Mouse (Mus musculus): ENCODE measurements around the gene Prune1. TPM values are rescaled to one million over a fixed set of nuclear protein-coding genes. Genes with fewer than 3 reads are reported as not detected.
"Not testable (repeated sequence)": the region's sequence is repeated elsewhere in the genome, so short reads cannot be mapped to it uniquely, and the experiment has no call there.

Prune1 gene
- polyA plus RNA-seq, 1 experiment from 2014 or later = 25.7 TPM

- H3K4me3 ChIP-seq = peak overlapping the region; percentile 72
- no peak for ATAC-seq (ENCODE audit: insufficient number of reproducible peaks, insufficient read depth, low FRiP score, low TSS enrichment)
- H3K27ac ChIP-seq = peak overlapping the region; percentile 99
- no peaks in the 10 kb centered on the region for H3K9me3 ChIP-seq
- peaks cover 35% of the 10 kb centered on the region for H3K36me3 ChIP-seq
- H3K27me3 ChIP-seq = no peaks in the 10 kb centered on the region
- H3K9ac ChIP-seq = peak overlapping the region; percentile 92; the same call in 1 of the 2 replicates
- peak overlapping the region; percentile 63 for H3K4me2 ChIP-seq (replicated peaks)
- peaks cover 12% of the 10 kb centered on the region for H3K4me1 ChIP-seq
- 76% methylated on average over 6 of the region's 6 CpGs for WGBS
Observed at GRCm38 (mm10) chr3:95218466-95219137, 63.3 kb downstream of the Prune1 start.

- Histone ChIP-seq H3K4me3 (peak within 1 kb of the TSS; percentile 72), H3K36me3 (peaks cover 26% of the 10 kb centered on the region)
- under 1% methylated on average over 56 of the region's 56 CpGs for WGBS
Observed at GRCm38 (mm10) chr3:95217255-95218134, 64.4 kb downstream of the Prune1 start, which contains the start of gene Gabpb2. TSS of gene Gabpb2 (minus strand) at chr3:95217916.

GRCm38 (mm10) chr3:95216655-95217254 lies 65.1 kb downstream of the Prune1 start:
- WGBS = 15% methylated on average over 4 of the region's 4 CpGs
- H3K9me3 ChIP-seq = no peaks in the 10 kb centered on the region
- no peak for ATAC-seq (ENCODE audit: insufficient number of reproducible peaks, insufficient read depth, low FRiP score, low TSS enrichment)
- H3K9ac ChIP-seq = peak overlapping the region; percentile 92
- peak overlapping the region; percentile 63 for H3K4me2 ChIP-seq (replicated peaks)
- H3K4me1 ChIP-seq = peaks cover 12% of the 10 kb centered on the region
- peaks cover 26% of the 10 kb centered on the region for H3K36me3 ChIP-seq
- H3K27ac ChIP-seq = peak overlapping the region; percentile 99
- peak overlapping the region; percentile 72 for H3K4me3 ChIP-seq
- H3K27me3 ChIP-seq = no peaks in the 10 kb centered on the region

More at GRCm38 (mm10) chr3:95217255-95218134, 64.4 kb downstream of the Prune1 start, which contains the start of gene Gabpb2:
- H3K9ac ChIP-seq = peak within 1 kb of the TSS; percentile 92
- peaks cover 12% of the 10 kb centered on the region for H3K4me1 ChIP-seq
- no peaks in the 10 kb centered on the region for H3K27me3 ChIP-seq
- peak within 1 kb of the TSS; percentile 63 for H3K4me2 ChIP-seq (replicated peaks)
- H3K27ac ChIP-seq = peak within 1 kb of the TSS; percentile 99
- peak; percentile 93 for ATAC-seq (ENCODE audit: insufficient number of reproducible peaks, insufficient read depth, low FRiP score, low TSS enrichment)
- no peaks in the 10 kb centered on the region for H3K9me3 ChIP-seq

GRCm38 (mm10) chr3:95213609-95213975 lies 68.3 kb downstream of the Prune1 start:
- peaks cover 12% of the 10 kb centered on the region for H3K4me1 ChIP-seq
- no peak overlapping the region for H3K9ac ChIP-seq
- no peaks in the 10 kb centered on the region for H3K9me3 ChIP-seq
- no peak for ATAC-seq (ENCODE audit: insufficient number of reproducible peaks, insufficient read depth, low FRiP score, low TSS enrichment)
- peaks cover 19% of the 10 kb centered on the region for H3K36me3 ChIP-seq
- H3K4me2 ChIP-seq (replicated peaks) = no peak overlapping the region
- 93% methylated on average over 1 of the region's 1 CpGs for WGBS
- H3K27ac ChIP-seq = no peak overlapping the region
- H3K27me3 ChIP-seq = no peaks in the 10 kb centered on the region
- H3K4me3 ChIP-seq = no peak overlapping the region

GRCm38 (mm10) chr3:95212889-95213608 lies 68.8 kb downstream of the Prune1 start:
- not testable (repeated sequence) for H3K4me2 ChIP-seq (replicated peaks)

GRCm38 (mm10) chr3:95210585-95210984 lies 71.3 kb downstream of the Prune1 start:
- Histone ChIP-seq H3K4me2 (replicated peaks) (no peak overlapping the region), H3K9ac (no peak overlapping the region), H3K4me1 (no peaks in the 10 kb centered on the region), H3K9me3 (no peaks in the 10 kb centered on the region), H3K4me3 (no peak overlapping the region), H3K36me3 (peaks cover 36% of the 10 kb centered on the region), H3K27ac (no peak overlapping the region), H3K27me3 (no peaks in the 10 kb centered on the region)
- ATAC-seq (ENCODE audit: insufficient number of reproducible peaks, insufficient read depth, low FRiP score, low TSS enrichment) = no peak
- WGBS = 79% methylated on average over 2 of the region's 2 CpGs

More at GRCm38 (mm10) chr3:95212889-95213608, 68.8 kb downstream of the Prune1 start:
- H3K27ac ChIP-seq; H3K4me3 ChIP-seq; H3K9me3 ChIP-seq; H3K27me3 ChIP-seq; H3K9ac ChIP-seq; ATAC-seq (ENCODE audit: insufficient number of reproducible peaks, insufficient read depth, low FRiP score, low TSS enrichment); H3K4me1 ChIP-seq: not testable (repeated sequence)
- WGBS = 92% methylated on average over 7 of the region's 10 CpGs
- H3K36me3 ChIP-seq = peaks cover 24% of the 10 kb centered on the region

GRCm38 (mm10) chr3:95208286-95208685 lies 73.6 kb downstream of the Prune1 start:
- Histone ChIP-seq H3K4me1 (no peaks in the 10 kb centered on the region), H3K27ac (no peak overlapping the region), H3K9ac (no peak overlapping the region), H3K36me3 (peaks cover 43% of the 10 kb centered on the region), H3K9me3 (no peaks in the 10 kb centered on the region), H3K27me3 (no peaks in the 10 kb centered on the region), H3K4me2 (replicated peaks) (no peak overlapping the region), H3K4me3 (no peak overlapping the region)
- no peak for ATAC-seq (ENCODE audit: insufficient number of reproducible peaks, insufficient read depth, low FRiP score, low TSS enrichment)
- 90% methylated on average over 4 of the region's 4 CpGs for WGBS

- no peak overlapping the region for H3K9ac ChIP-seq
- no peak overlapping the region for H3K27ac ChIP-seq
- H3K4me1 ChIP-seq = no peaks in the 10 kb centered on the region
- ATAC-seq (ENCODE audit: insufficient number of reproducible peaks, insufficient read depth, low FRiP score, low TSS enrichment) = no peak
- no peak overlapping the region for H3K4me3 ChIP-seq
- no peaks in the 10 kb centered on the region for H3K9me3 ChIP-seq
- 91% methylated on average over 6 of the region's 6 CpGs for WGBS
- no peak overlapping the region for H3K4me2 ChIP-seq (replicated peaks)
- peaks cover 66% of the 10 kb centered on the region for H3K36me3 ChIP-seq
- no peaks in the 10 kb centered on the region for H3K27me3 ChIP-seq
Observed at GRCm38 (mm10) chr3:95203880-95204279, 78.0 kb downstream of the Prune1 start.

Other genes starting within 250 kb of the Prune1 start
- 295 TPM in 2 replicates for gene Psmd4, start 239.5 kb downstream of the Prune1 start, polyA plus RNA-seq (2016; fragmentation: Nextera tagmentation; extraction: Ambion mirVana)
- gene Pip5k1a, start 175.1 kb downstream of the Prune1 start, polyA plus RNA-seq (2016; fragmentation: Nextera tagmentation; extraction: Ambion mirVana) = 24.4 and 24.9 TPM in 2 replicates
- gene Vps72, start 171.1 kb downstream of the Prune1 start, polyA plus RNA-seq (2016; fragmentation: Nextera tagmentation; extraction: Ambion mirVana) = 221 and 227 TPM in 2 replicates
- 0.57 and 1.0 TPM in 2 replicates for gene Tmod4, start 157.6 kb downstream of the Prune1 start, polyA plus RNA-seq (2016; fragmentation: Nextera tagmentation; extraction: Ambion mirVana)
- gene Scnm1, start 148.1 kb downstream of the Prune1 start, polyA plus RNA-seq (2016; fragmentation: Nextera tagmentation; extraction: Ambion mirVana) = 73.4 and 75.0 TPM in 2 replicates
- gene Lysmd1, start 148.0 kb downstream of the Prune1 start, polyA plus RNA-seq (2016; fragmentation: Nextera tagmentation; extraction: Ambion mirVana) = 18.2 and 19.4 TPM in 2 replicates
- gene Tnfaip8l2, start 139.7 kb downstream of the Prune1 start, polyA plus RNA-seq (2016; fragmentation: Nextera tagmentation; extraction: Ambion mirVana) = 2.0 and 2.3 TPM in 2 replicates
- 24.2 and 26.4 TPM in 2 replicates for gene Sema6c, start 121.6 kb downstream of the Prune1 start, polyA plus RNA-seq (2016; fragmentation: Nextera tagmentation; extraction: Ambion mirVana)
- 14.7 and 15.3 TPM in 2 replicates for gene Gabpb2, start 64.2 kb downstream of the Prune1 start, polyA plus RNA-seq (2016; fragmentation: Nextera tagmentation; extraction: Ambion mirVana)
- gene Cdc42se1, start 53.3 kb downstream of the Prune1 start, polyA plus RNA-seq (2016; fragmentation: Nextera tagmentation; extraction: Ambion mirVana) = 82.3 and 86.8 TPM in 2 replicates
- gene Mllt11, start 49.9 kb downstream of the Prune1 start, polyA plus RNA-seq (2016; fragmentation: Nextera tagmentation; extraction: Ambion mirVana) = 24.9 and 32.9 TPM in 2 replicates
- gene Gm128, start 40.5 kb downstream of the Prune1 start, polyA plus RNA-seq (2016; fragmentation: Nextera tagmentation; extraction: Ambion mirVana) = 0.49 and 0.70 TPM in 2 replicates
- gene Bnipl, start 30.9 kb downstream of the Prune1 start, polyA plus RNA-seq (2016; fragmentation: Nextera tagmentation; extraction: Ambion mirVana) = 1.8 and 2.5 TPM in 2 replicates
- 43.3 TPM in 2 replicates for gene Mindy1, start 731 bp downstream of the Prune1 start, polyA plus RNA-seq (2016; fragmentation: Nextera tagmentation; extraction: Ambion mirVana)
- gene Anxa9, start 25.1 kb upstream of the Prune1 start, polyA plus RNA-seq (2016; fragmentation: Nextera tagmentation; extraction: Ambion mirVana) = 1.3 and 1.6 TPM in 2 replicates
- 155 and 156 TPM in 2 replicates for gene Cers2, start 32.7 kb upstream of the Prune1 start, polyA plus RNA-seq (2016; fragmentation: Nextera tagmentation; extraction: Ambion mirVana)
- 61.8 and 63.6 TPM in 2 replicates for gene Setdb1, start 75.1 kb upstream of the Prune1 start, polyA plus RNA-seq (2016; fragmentation: Nextera tagmentation; extraction: Ambion mirVana)
- not detected in 2 replicates for gene 4930558C23Rik, start 120.8 kb upstream of the Prune1 start, polyA plus RNA-seq (2016; fragmentation: Nextera tagmentation; extraction: Ambion mirVana)
- 51.5 and 53.6 TPM in 2 replicates for gene Arnt, start 152.3 kb upstream of the Prune1 start, polyA plus RNA-seq (2016; fragmentation: Nextera tagmentation; extraction: Ambion mirVana)
- gene Ctsk, start 217.2 kb upstream of the Prune1 start, polyA plus RNA-seq (2016; fragmentation: Nextera tagmentation; extraction: Ambion mirVana) = 20.2 and 25.7 TPM in 2 replicates
- 8.7 and 9.4 TPM in 2 replicates for gene Ctss, start 244.7 kb upstream of the Prune1 start, polyA plus RNA-seq (2016; fragmentation: Nextera tagmentation; extraction: Ambion mirVana)

Data from embryonic facial prominence, embryonic 12.5 days (tissue).